Mouse (Mus musculus) spleen, adult 18-20 months (tissue): ENCODE data around the gene Rabepk.
"Not testable (repeated sequence)": the region's sequence is repeated elsewhere in the genome, so short reads cannot be mapped to it uniquely, and the experiment has no call there.

Experiments
- DNase-seq, 2 experiments: peaks; one replicate each; pipeline ENCODE4 v3.0.0; 2022; ENCODE audit warnings: mixed read lengths in 2 of 2

Gene Rabepk

GRCm38 (mm10) chr2:34803746-34804145, 4.0 kb upstream of the Rabepk start:
- DNase-seq = no peak

- DNase-seq = peak in 1 of 2 experiments; percentile 25
These were observed 3.0 kb upstream of the Rabepk start for GRCm38 (mm10) chr2:34802565-34803245.

GRCm38 (mm10) chr2:34801516-34802482, 2.1 kb upstream of the Rabepk start:
- DNase-seq = peak; percentile 88 to 94

- no peak for DNase-seq
These were observed 659 bp upstream of the Rabepk start for GRCm38 (mm10) chr2:34800371-34800770.

GRCm38 (mm10) chr2:34795426-34795825, 4.3 kb downstream of the Rabepk start:
- no peak for DNase-seq

- no peak for DNase-seq
These were observed 5.2 kb downstream of the Rabepk start for GRCm38 (mm10) chr2:34794511-34794910.

GRCm38 (mm10) chr2:34792543-34792942, 7.2 kb downstream of the Rabepk start:
- not testable (repeated sequence) for DNase-seq

GRCm38 (mm10) chr2:34790282-34790681, 9.4 kb downstream of the Rabepk start:
- peak; percentile 29 to 49 for DNase-seq

GRCm38 (mm10) chr2:34784085-34784484, 15.6 kb downstream of the Rabepk start:
- peak in 1 of 2 experiments; percentile 57 for DNase-seq

GRCm38 (mm10) chr2:34783064-34784020, 16.4 kb downstream of the Rabepk start:
- no peak for DNase-seq

GRCm38 (mm10) chr2:34777237-34777868, 22.4 kb downstream of the Rabepk start:
- DNase-seq = no peak

GRCm38 (mm10) chr2:34774493-34774892, 25.2 kb downstream of the Rabepk start:
- DNase-seq = no peak

GRCm38 (mm10) chr2:34773673-34774072, 26.0 kb downstream of the Rabepk start:
- DNase-seq = no peak

- DNase-seq = peak; percentile 64 to 72
These were observed 27.2 kb downstream of the Rabepk start for GRCm38 (mm10) chr2:34772252-34773235.

GRCm38 (mm10) chr2:34771368-34772226, 28.1 kb downstream of the Rabepk start, which contains the start of gene Hspa5:
Hspa5 (plus strand) TSS chr2:34771970.
- peak; percentile 92 to 98 for DNase-seq

GRCm38 (mm10) chr2:34770951-34771350, 28.8 kb downstream of the Rabepk start:
- DNase-seq = no peak

GRCm38 (mm10) chr2:34770049-34770448, 29.7 kb downstream of the Rabepk start:
- DNase-seq = no peak

- DNase-seq = no peak
These were observed 34.9 kb downstream of the Rabepk start for GRCm38 (mm10) chr2:34764801-34765200.

GRCm38 (mm10) chr2:34762872-34763271, 36.8 kb downstream of the Rabepk start:
- no peak for DNase-seq

- DNase-seq = no peak
These were observed 37.5 kb downstream of the Rabepk start for GRCm38 (mm10) chr2:34762174-34762573.
